In genomic region chr9:41498326-41498725, GRCm38 (mm10) we compare ENCODE assay signal across 20 mouse cellular contexts.
DNase-seq lines count a peak whose midpoint lies in the region; ATAC-seq and TF ChIP-seq lines count a peak whose summit lies in the region.
"Had no signal": no experiment of that assay in that cellular context is flagged by ENCODE, and none has a peak within 500 bp of the region (broad histone marks: within the 10 kb centered on the region; RNA-seq: fewer than 3 reads in every experiment).

No protein-coding gene starts in this region.

- no peaks in the 10 kb centered on the region for H3K9me3 ChIP-seq in forebrain, embryonic 16.5 days (ENCODE audit: control insufficient read depth, low read length)
- H3K9me3 ChIP-seq in forebrain, embryonic 13.5 days (replicated peaks) = no peaks in the 10 kb centered on the region
- H3K9me3 ChIP-seq: heart, embryonic 12.5 days; hindbrain, embryonic 10.5 days; limb, embryonic 10.5 days; liver, embryonic 13.5 days; stomach, embryonic 15.5 days had no signal

- peak; percentile 26 to 69 for DNase-seq in layer of hippocampus, adult 2 months (ENCODE audit: low spot score in 2 of 2)
- DNase-seq in layer of hippocampus, postnatal 36 days = no peak
- DNase-seq in layer of hippocampus, adult 9-11 months = peak; percentile 60
- peak; percentile 56 for DNase-seq in skeletal muscle tissue, adult 2 months (ENCODE audit: low read depth, low spot score)
- no peak for DNase-seq in kidney, adult 2 months
- DNase-seq in embryo, embryonic 10 days (ENCODE audit: low spot score) = no peak
- DNase-seq: adrenal gland, postnatal 10 days; cerebellum, postnatal 14 days; gastrocnemius, postnatal 14 days; liver, embryonic 13.5 days; lung, postnatal 14 days; thymus, postnatal 14 days had no signal

- peaks cover 2% of the 10 kb centered on the region; the same call in 1 of the 2 replicates for H3K4me1 ChIP-seq in forebrain, embryonic 16.5 days (replicated peaks; ENCODE audit: control insufficient read depth, insufficient read depth, low read length)
- no peaks in the 10 kb centered on the region for H3K4me1 ChIP-seq in forebrain, embryonic 13.5 days
- H3K4me1 ChIP-seq in kidney, adult 2 months (ENCODE audit: control insufficient read depth, insufficient read depth, low read length) = no peaks in the 10 kb centered on the region
- H3K4me1 ChIP-seq: heart, embryonic 12.5 days; hindbrain, embryonic 10.5 days; liver, embryonic 13.5 days; stomach, embryonic 15.5 days had no signal

- H3K27ac ChIP-seq in forebrain, embryonic 16.5 days (ENCODE audit: low read length) = no peak overlapping the region
- no peak overlapping the region for H3K27ac ChIP-seq in forebrain, embryonic 13.5 days
- H3K27ac ChIP-seq in layer of hippocampus, adult 2 months = peak overlapping the region; percentile 36; the same call in 1 of the 2 replicates
- H3K27ac ChIP-seq in kidney, adult 2 months (ENCODE audit: insufficient read depth, low read depth, low read length) = no peak overlapping the region
- H3K27ac ChIP-seq: hindbrain, embryonic 10.5 days; kidney, postnatal 0 days; limb, embryonic 10.5 days; liver, embryonic 13.5 days; stomach, embryonic 15.5 days had no signal

- H3K4me2 ChIP-seq in forebrain, embryonic 16.5 days (ENCODE audit: low read length) = no peak overlapping the region
- no peak overlapping the region for H3K4me2 ChIP-seq in forebrain, embryonic 13.5 days
- H3K4me2 ChIP-seq: heart, embryonic 12.5 days; liver, embryonic 13.5 days; stomach, embryonic 15.5 days had no signal

- no peak for TF ChIP-seq CTCF in layer of hippocampus, adult 2 months (conservative IDR thresholded peaks at IDR 0.05)
- no peak for TF ChIP-seq CTCF in kidney, adult 2 months (conservative IDR thresholded peaks at IDR 0.05; ENCODE audit: insufficient read depth, insufficient read length, low read depth, low read length)

- TF ChIP-seq POLR2A in kidney, adult 2 months (IDR thresholded peaks at IDR 0.05; ENCODE audit: low read depth, low read length) = no peak

- 64% methylated on average over 5 of the region's 5 CpGs for WGBS in forebrain, embryonic 16.5 days
- 85% methylated on average over 5 of the region's 5 CpGs for WGBS in forebrain, embryonic 13.5 days
- WGBS in kidney, adult 2 months = 78% methylated on average over 5 of the region's 5 CpGs

- H3K27me3 ChIP-seq in forebrain, embryonic 16.5 days (replicated peaks; ENCODE audit: control insufficient read depth, insufficient read depth, low read length) = no peaks in the 10 kb centered on the region
- no peaks in the 10 kb centered on the region for H3K27me3 ChIP-seq in forebrain, embryonic 13.5 days
- no peaks in the 10 kb centered on the region for H3K27me3 ChIP-seq in kidney, adult 2 months (replicated peaks; ENCODE audit: control insufficient read depth, insufficient read depth, low read length)
- H3K27me3 ChIP-seq: heart, embryonic 12.5 days; liver, embryonic 13.5 days; stomach, embryonic 15.5 days had no signal

- no peak overlapping the region for H3K9ac ChIP-seq in forebrain, embryonic 16.5 days (replicated peaks; ENCODE audit: low read depth, low read length)
- H3K9ac ChIP-seq in forebrain, embryonic 13.5 days = no peak overlapping the region
- H3K9ac ChIP-seq: heart, embryonic 12.5 days; liver, embryonic 13.5 days; stomach, embryonic 15.5 days had no signal

- H3K4me3 ChIP-seq in forebrain, embryonic 16.5 days (replicated peaks; ENCODE audit: low read length) = no peak overlapping the region
- no peak overlapping the region for H3K4me3 ChIP-seq in forebrain, embryonic 13.5 days
- H3K4me3 ChIP-seq in layer of hippocampus, adult 2 months = no peak overlapping the region
- no peak overlapping the region for H3K4me3 ChIP-seq in kidney, adult 2 months (ENCODE audit: insufficient read depth, low read depth, low read length)
- H3K4me3 ChIP-seq: heart, embryonic 12.5 days; hindbrain, embryonic 10.5 days; limb, embryonic 10.5 days; liver, embryonic 13.5 days; myocyte; stomach, embryonic 15.5 days had no signal

- H3K36me3 ChIP-seq in forebrain, embryonic 16.5 days (ENCODE audit: control insufficient read depth, insufficient read depth) = 0 out of 2 replicates have a peak, but pooled peaks cover 4% of the 10 kb centered on the region
- peaks cover 12% of the 10 kb centered on the region for H3K36me3 ChIP-seq in forebrain, embryonic 13.5 days (ENCODE audit: poor library complexity, severe bottlenecking)
- no peaks in the 10 kb centered on the region for H3K36me3 ChIP-seq in kidney, adult 2 months (ENCODE audit: control insufficient read depth, insufficient read depth, low read length)
- H3K36me3 ChIP-seq: liver, embryonic 13.5 days; stomach, embryonic 15.5 days had no signal

- ATAC-seq in forebrain, embryonic 16.5 days = peak; percentile 38; the same call in 1 of the 2 replicates
- no peak for ATAC-seq in forebrain, embryonic 13.5 days

Comparison
In these comparisons a context has a peak if more than half of its experiments do, and no peak if none do; other contexts are left out.
1. DNase-seq: peak in layer of hippocampus, adult 2 months (2 of 2), layer of hippocampus, adult 9-11 months (single experiment) and skeletal muscle tissue, adult 2 months (single experiment); none in layer of hippocampus, postnatal 36 days (0 of 2), kidney, adult 2 months (single experiment) and embryo, embryonic 10 days (single experiment).